Mouse (Mus musculus) kidney, postnatal 0 days (tissue): ENCODE results near the gene Mrps5. TPM values are rescaled to one million over a fixed set of nuclear protein-coding genes. Genes with fewer than 3 reads are reported as not detected.

Experiments
- ATAC-seq: fragments of 200-750 bp; cut with Nextera tagmentation; replicated peaks from 2 replicates; pipeline ENCODE4 v1.8.0; 2017; ENCODE audit warnings: low read depth, moderate number of reproducible peaks, moderate TSS enrichment, moderate library complexity; ENCODE audit not compliant: low FRiP score
- DNase-seq: peaks from one replicate; pipeline ENCODE4 v3.0.0-alpha.2; 2016; ENCODE audit warnings: low spot score
- H3K27ac ChIP-seq: fragments of 300-500 bp; sonication (generic); 2 replicates; pipeline ENCODE4 v1.5.1; 2014; ENCODE audit warnings: mild to moderate bottlenecking
- H3K27me3 ChIP-seq: fragments of 300-500 bp; sonication (generic); 2 replicates; pipeline ENCODE4 v1.6.1; 2014; ENCODE audit warnings: low read length, mixed read lengths; ENCODE audit not compliant: insufficient read depth
- H3K36me3 ChIP-seq: fragments of 300-500 bp; sonication (generic); 2 replicates; pipeline ENCODE4 v1.6.1; 2014; ENCODE audit warnings: low read length, mixed read lengths; ENCODE audit not compliant: insufficient read depth
- H3K4me1 ChIP-seq: fragments of 300-500 bp; sonication (generic); replicated peaks from 2 replicates; pipeline ENCODE4 v1.6.1; 2014; ENCODE audit warnings: antibody characterized with exemption, low read length, mixed read lengths; ENCODE audit not compliant: insufficient read depth
- H3K4me2 ChIP-seq: fragments of 300-500 bp; sonication (generic); 2 replicates; pipeline ENCODE4 v1.6.1; 2014; ENCODE audit warnings: mild to moderate bottlenecking, low read length, moderate library complexity, mixed read lengths
- H3K4me3 ChIP-seq: fragments of 300-500 bp; sonication (generic); replicated peaks from 2 replicates; pipeline ENCODE4 v1.5.1; 2014; ENCODE audit warnings: low read depth, low read length
- H3K9ac ChIP-seq: fragments of 300-500 bp; sonication (generic); 2 replicates; pipeline ENCODE4 v1.6.1; 2014; ENCODE audit warnings: low read depth, low read length
- H3K9me3 ChIP-seq: fragments of 300-500 bp; sonication (generic); replicated peaks from 2 replicates; pipeline ENCODE4 v1.6.1; 2016; ENCODE audit warnings: low read length, inconsistent platforms, mixed read lengths
- CTCF ChIP-seq: IDR thresholded peaks from 2 replicates; pipeline ENCODE4 v1.5.1; 2016; ENCODE audit warnings: antibody characterized with exemption, low read depth, mild to moderate bottlenecking, moderate library complexity
- WGBS: fragments of 180-500 bp; shearing (Covaris S2); extraction: QIAGEN DNeasy Blood & Tissue Kit; methylation state at CpG from one replicate; pipeline ENCODE4 v1.1.7; 2014; 5-methylcytosine and 5-hydroxymethylcytosine counted together
- polyA plus RNA-seq: library from polyadenylated mRNA; unstranded; fragments of >200 nt; fragmentation: Nextera tagmentation; extraction: Ambion mirVana; gene quantifications from 2 replicates; pipeline ENCODE4 v1.2.1, GENCODE M21; 2015

The Mrps5 gene
- polyA plus RNA-seq, 1 experiment from 2014 or later: 151 TPM

DNA sequence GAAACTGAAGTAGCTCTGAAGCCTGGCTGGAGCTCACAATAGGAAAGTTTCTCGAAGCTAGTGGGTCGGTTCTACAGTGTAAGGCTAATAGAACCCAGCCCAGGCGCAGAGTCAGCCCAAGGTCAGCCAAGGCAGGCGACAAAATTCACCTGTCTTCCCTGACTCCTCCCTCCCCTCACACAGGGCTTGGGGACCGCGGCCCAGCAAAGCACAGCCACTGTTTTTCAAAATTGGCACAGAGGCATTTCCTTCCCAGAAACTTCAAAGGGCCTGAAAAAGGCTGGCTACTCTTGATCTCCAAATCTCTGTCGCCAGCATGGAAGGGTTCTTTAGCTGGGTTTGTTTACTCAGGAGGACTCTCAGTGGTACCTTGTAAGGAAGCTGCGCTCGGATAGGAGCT lies 68.4 kb downstream of the Mrps5 start:
- WGBS: 3% methylated on average over 9 of the region's 9 CpGs
- H3K27ac ChIP-seq: peak overlapping the region; percentile 79
- peak overlapping the region; percentile 49 for H3K4me3 ChIP-seq
- no peaks in the 10 kb centered on the region for H3K4me1 ChIP-seq
- no peaks in the 10 kb centered on the region for H3K36me3 ChIP-seq
- no peak for TF ChIP-seq CTCF
- H3K9me3 ChIP-seq: no peaks in the 10 kb centered on the region
- H3K27me3 ChIP-seq: 0 out of 2 replicates have a peak, but pooled peaks cover 8% of the 10 kb centered on the region
- ATAC-seq: no peak
- peak overlapping the region; percentile 63 for H3K9ac ChIP-seq
- peak overlapping the region; percentile 76 for H3K4me2 ChIP-seq
- no peak for DNase-seq

- peak within 1 kb of the TSS; percentile 49 for H3K4me3 ChIP-seq
- peak within 1 kb of the TSS; percentile 79 for H3K27ac ChIP-seq
These were observed 69.2 kb downstream of the Mrps5 start, which contains the start of gene Mal for GRCm38 (mm10) chr2:127656086-127656720. Gene Mal (minus strand): TSS chr2:127656695.

More at GRCm38 (mm10) chr2:127656086-127656720, 69.2 kb downstream of the Mrps5 start, which contains the start of gene Mal:
- Histone ChIP-seq H3K9me3 (no peaks in the 10 kb centered on the region), H3K4me1 (no peaks in the 10 kb centered on the region), H3K36me3 (no peaks in the 10 kb centered on the region), H3K27me3 (0 out of 2 replicates have a peak, but pooled peaks cover 8% of the 10 kb centered on the region), H3K4me2 (peak within 1 kb of the TSS; percentile 76), H3K9ac (peak within 1 kb of the TSS; percentile 63)
- WGBS: 1% methylated on average over 43 of the region's 43 CpGs
- ATAC-seq: peak; percentile 65
- TF ChIP-seq CTCF: no peak
- DNase-seq: peak; percentile 47

Other genes starting within 250 kb of the Mrps5 start
- gene Astl, start 248.6 kb upstream of the Mrps5 start, polyA plus RNA-seq: not detected in 2 replicates
- 10.3 and 10.5 TPM in 2 replicates for gene Adra2b, start 224.0 kb upstream of the Mrps5 start, polyA plus RNA-seq
- 0.10 and 0.12 TPM in 2 replicates for gene Gpat2, start 162.0 kb upstream of the Mrps5 start, polyA plus RNA-seq
- gene Fahd2a, start 142.7 kb upstream of the Mrps5 start, polyA plus RNA-seq: 61.3 and 62.2 TPM in 2 replicates
- gene Kcnip3, start 65.1 kb upstream of the Mrps5 start, polyA plus RNA-seq: 1.6 and 2.5 TPM in 2 replicates
- gene Prom2, start 45.8 kb upstream of the Mrps5 start, polyA plus RNA-seq: 2.2 and 2.4 TPM in 2 replicates
- 3.1 and 3.2 TPM in 2 replicates for gene Zfp661, start 128 bp upstream of the Mrps5 start, polyA plus RNA-seq
- gene Mal, start 69.5 kb downstream of the Mrps5 start, polyA plus RNA-seq: 145 and 146 TPM in 2 replicates
- gene Mall, start 142.7 kb downstream of the Mrps5 start, polyA plus RNA-seq: 2.0 and 2.2 TPM in 2 replicates
- gene Nphp1, start 201.7 kb downstream of the Mrps5 start, polyA plus RNA-seq: 41.2 and 42.4 TPM in 2 replicates
- 61.4 and 66.2 TPM in 2 replicates for gene Mtln, start 205.3 kb downstream of the Mrps5 start, polyA plus RNA-seq
- 16.9 and 18.8 TPM in 2 replicates for gene Bub1, start 244.6 kb downstream of the Mrps5 start, polyA plus RNA-seq